Mouse (Mus musculus): ENCODE data around the gene Ogfr.

DNA sequence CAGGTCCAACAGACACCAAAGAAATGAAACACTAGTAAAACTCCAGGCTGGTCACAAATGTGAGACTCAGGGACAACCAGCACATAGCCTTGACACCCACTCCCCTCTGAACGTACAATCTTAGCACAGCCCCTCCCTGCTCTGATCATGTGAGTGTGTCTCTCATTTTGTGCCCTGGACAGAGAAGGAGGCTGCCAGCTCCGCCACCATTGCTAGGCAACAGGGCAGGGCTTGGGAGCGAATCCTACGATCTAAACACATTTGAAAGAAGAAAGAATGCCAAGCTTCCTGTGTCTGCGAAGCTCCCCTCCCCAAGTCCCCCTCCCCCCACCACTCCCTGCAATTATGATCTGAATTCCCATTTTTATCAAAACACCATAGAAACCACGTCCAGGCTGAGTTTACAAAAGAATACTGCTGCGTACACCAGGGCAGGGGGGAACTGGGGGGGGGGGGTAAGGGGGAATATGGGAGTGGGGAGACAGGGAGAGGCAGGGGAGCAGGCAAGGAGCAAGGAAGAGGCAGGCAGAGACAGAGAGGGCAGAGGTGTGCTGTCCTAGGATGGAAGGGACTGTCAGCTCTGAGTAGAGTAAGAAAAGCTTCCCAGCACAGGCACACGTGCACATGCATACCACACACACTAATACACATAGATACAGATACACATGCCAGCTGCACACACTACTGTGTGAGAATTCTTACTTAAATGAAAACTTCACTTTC lies 41.5 kb upstream of the Ogfr start:
- TF ChIP-seq CTCF (IDR thresholded peaks at IDR 0.05; ENCODE audit: extremely low read depth, insufficient read length, insufficient replicate concordance, low read depth, low read length) (no peak), POLR2A (IDR thresholded peaks at IDR 0.05; ENCODE audit: low read depth, low read length) (no peak)

Data from small intestine, adult 2 months (tissue).